Mouse (Mus musculus) forebrain, embryonic 11.5 days (tissue): Measurements from ENCODE around the gene Tead1. TPM values are rescaled to one million over a fixed set of nuclear protein-coding genes. Genes with fewer than 3 reads are reported as not detected.

ENCODE experiments used
- ATAC-seq: fragments of 200-750 bp; cut with Nextera tagmentation; replicated peaks from 2 replicates; pipeline ENCODE4 v1.8.0; 2017; ENCODE audit warnings: moderate TSS enrichment; ENCODE audit not compliant: low FRiP score
- DNase-seq: peaks from one replicate; pipeline ENCODE4 v3.0.0-alpha.2; 2017; ENCODE audit warnings: low spot score
- H3K27ac ChIP-seq: fragments of 300-500 bp; sonication (generic); 2 replicates; pipeline ENCODE4 v1.5.1; 2014; ENCODE audit warnings: low read depth, low read length
- H3K27me3 ChIP-seq: fragments of 300-500 bp; sonication (generic); 2 replicates; pipeline ENCODE4 v1.6.1; 2014; ENCODE audit warnings: mild to moderate bottlenecking, low read length, mixed read lengths; ENCODE audit not compliant: control insufficient read depth, insufficient read depth
- H3K36me3 ChIP-seq: fragments of 300-500 bp; sonication (generic); 2 replicates; pipeline ENCODE4 v1.6.1; 2014; ENCODE audit warnings: mild to moderate bottlenecking, low read length, moderate library complexity, mixed read lengths; ENCODE audit not compliant: control insufficient read depth, insufficient read depth
- H3K4me1 ChIP-seq: fragments of 300-500 bp; sonication (generic); replicated peaks from 2 replicates; pipeline ENCODE4 v1.6.1; 2014; ENCODE audit warnings: low read length, mixed read lengths; ENCODE audit not compliant: control insufficient read depth, insufficient read depth
- H3K4me2 ChIP-seq: fragments of 300-500 bp; sonication (generic); 2 replicates; pipeline ENCODE4 v1.6.1; 2014; ENCODE audit warnings: low read depth, mild to moderate bottlenecking, low read length, moderate library complexity, mixed read lengths; ENCODE audit not compliant: severe bottlenecking
- H3K4me3 ChIP-seq: fragments of 300-500 bp; sonication (generic); 2 replicates; pipeline ENCODE4 v1.5.1; 2014; ENCODE audit warnings: low read depth, low read length
- H3K9ac ChIP-seq: fragments of 300-500 bp; sonication (generic); 2 replicates; pipeline ENCODE4 v1.6.1; 2014; ENCODE audit warnings: low read length
- H3K9me3 ChIP-seq: fragments of 300-500 bp; sonication (generic); 2 replicates; pipeline ENCODE4 v1.6.1; 2016; ENCODE audit warnings: low read length, mixed read lengths; ENCODE audit not compliant: control insufficient read depth
- WGBS: fragments of 180-500 bp; shearing (Covaris S2); extraction: QIAGEN DNeasy Blood & Tissue Kit; methylation state at CpG from one replicate; pipeline ENCODE4 v1.1.7; 2014; 5-methylcytosine and 5-hydroxymethylcytosine counted together
- microRNA-seq: library from miRNA; unstranded; fragments of <30 nt; microRNA quantifications from one replicate; pipeline ENCODE4, GENCODE M21; 2016; ENCODE audit not compliant: insufficient number of aligned reads
- polyA plus RNA-seq: library from polyadenylated mRNA; unstranded; fragments of >200 nt; fragmentation: Nextera tagmentation; extraction: Ambion mirVana; gene quantifications from 2 replicates; pipeline ENCODE4 v1.2.1, GENCODE M21; 2014

Tead1 gene
- polyA plus RNA-seq, 1 experiment from 2014 or later, result 24.9 TPM

DNA sequence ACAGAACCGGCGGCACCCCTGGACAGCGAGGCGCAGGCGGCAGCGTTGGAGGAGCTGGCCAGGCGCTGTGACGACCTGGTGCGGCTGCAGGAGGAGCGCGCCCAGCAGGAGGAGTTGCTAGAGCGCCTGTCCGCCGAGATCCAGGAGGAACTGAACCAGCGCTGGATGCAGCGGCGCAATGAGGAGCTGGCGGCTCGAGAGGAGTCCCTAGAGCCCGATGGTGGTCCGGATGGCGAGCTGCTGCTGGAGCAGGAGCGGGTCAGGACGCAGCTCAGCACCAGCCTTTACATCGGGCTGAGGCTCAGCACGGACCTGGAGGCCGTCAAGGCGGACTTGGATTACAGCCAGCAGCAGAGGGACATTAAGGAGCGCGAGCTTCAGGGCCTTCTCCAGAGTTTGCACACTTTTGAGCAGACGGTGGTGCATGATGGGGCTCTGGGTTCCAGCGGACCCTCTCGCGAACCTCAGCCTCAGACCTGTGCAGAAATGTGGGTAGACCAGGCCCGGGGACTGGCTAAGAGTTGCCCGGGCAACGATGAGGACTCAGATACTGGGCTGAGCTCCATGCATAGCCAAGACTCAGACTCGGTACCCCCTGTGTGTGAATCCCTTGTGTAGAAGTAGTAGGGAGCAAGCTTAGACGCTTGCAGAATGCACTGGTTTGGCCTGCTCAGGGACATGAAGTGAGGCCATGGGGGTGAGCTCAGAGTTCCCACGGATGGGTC, 276.1 kb downstream of the Tead1 start:
- Histone ChIP-seq H3K27me3 (peaks cover 38% of the 10 kb centered on the region), H3K36me3 (no peaks in the 10 kb centered on the region), H3K9me3 (no peaks in the 10 kb centered on the region), H3K4me1 (peaks cover 10% of the 10 kb centered on the region), H3K4me2 (peak overlapping the region; percentile 65), H3K27ac (no peak overlapping the region), H3K4me3 (peak overlapping the region; percentile 38), H3K9ac (peak overlapping the region; percentile 37; the same call in 1 of the 2 replicates)
- DNase-seq, result peak; percentile 66
- WGBS, result 3% methylated on average over 40 of the region's 40 CpGs
- ATAC-seq, result 0 out of 2 replicates have a peak, but pooled peaks have one; percentile 21

DNA sequence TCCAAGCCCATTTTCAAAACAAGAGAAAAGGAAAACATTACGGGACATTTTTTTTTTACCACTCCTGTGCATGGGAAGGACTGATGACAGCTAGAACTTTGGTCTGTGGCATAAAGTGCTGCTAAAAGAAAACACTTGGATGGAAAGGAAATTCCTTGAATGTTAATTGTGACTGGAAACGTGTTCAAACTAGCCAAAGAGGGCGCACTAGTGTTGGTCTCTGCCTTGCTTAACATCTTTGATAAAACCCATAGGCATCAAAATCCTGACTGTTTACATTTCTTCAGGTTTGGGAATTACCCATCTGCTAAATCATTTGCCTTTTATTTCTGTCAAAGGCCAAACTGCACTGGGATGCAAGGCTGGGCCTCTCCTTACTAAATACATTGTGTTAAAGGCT, 276.8 kb downstream of the Tead1 start:
- Histone ChIP-seq H3K4me2 (no peak overlapping the region), H3K4me3 (no peak overlapping the region), H3K9me3 (no peaks in the 10 kb centered on the region), H3K27me3 (peaks cover 38% of the 10 kb centered on the region), H3K4me1 (peaks cover 10% of the 10 kb centered on the region), H3K36me3 (no peaks in the 10 kb centered on the region), H3K27ac (no peak overlapping the region), H3K9ac (no peak overlapping the region)
- WGBS, result 40% methylated on average over 3 of the region's 3 CpGs
- ATAC-seq (no peak), DNase-seq (no peak)

Small RNA genes lying within 50 kb of the gene (microRNA-seq; reads per million reads assigned to microRNA genes)
- not detected for gene Gm44462
